Mouse (Mus musculus): ENCODE measurements around the gene Pianp. TPM values are rescaled to one million over a fixed set of nuclear protein-coding genes. Genes with fewer than 3 reads are reported as not detected.

Pianp gene
- not detected for polyA plus RNA-seq (2017; shearing (Covaris generic))

DNA sequence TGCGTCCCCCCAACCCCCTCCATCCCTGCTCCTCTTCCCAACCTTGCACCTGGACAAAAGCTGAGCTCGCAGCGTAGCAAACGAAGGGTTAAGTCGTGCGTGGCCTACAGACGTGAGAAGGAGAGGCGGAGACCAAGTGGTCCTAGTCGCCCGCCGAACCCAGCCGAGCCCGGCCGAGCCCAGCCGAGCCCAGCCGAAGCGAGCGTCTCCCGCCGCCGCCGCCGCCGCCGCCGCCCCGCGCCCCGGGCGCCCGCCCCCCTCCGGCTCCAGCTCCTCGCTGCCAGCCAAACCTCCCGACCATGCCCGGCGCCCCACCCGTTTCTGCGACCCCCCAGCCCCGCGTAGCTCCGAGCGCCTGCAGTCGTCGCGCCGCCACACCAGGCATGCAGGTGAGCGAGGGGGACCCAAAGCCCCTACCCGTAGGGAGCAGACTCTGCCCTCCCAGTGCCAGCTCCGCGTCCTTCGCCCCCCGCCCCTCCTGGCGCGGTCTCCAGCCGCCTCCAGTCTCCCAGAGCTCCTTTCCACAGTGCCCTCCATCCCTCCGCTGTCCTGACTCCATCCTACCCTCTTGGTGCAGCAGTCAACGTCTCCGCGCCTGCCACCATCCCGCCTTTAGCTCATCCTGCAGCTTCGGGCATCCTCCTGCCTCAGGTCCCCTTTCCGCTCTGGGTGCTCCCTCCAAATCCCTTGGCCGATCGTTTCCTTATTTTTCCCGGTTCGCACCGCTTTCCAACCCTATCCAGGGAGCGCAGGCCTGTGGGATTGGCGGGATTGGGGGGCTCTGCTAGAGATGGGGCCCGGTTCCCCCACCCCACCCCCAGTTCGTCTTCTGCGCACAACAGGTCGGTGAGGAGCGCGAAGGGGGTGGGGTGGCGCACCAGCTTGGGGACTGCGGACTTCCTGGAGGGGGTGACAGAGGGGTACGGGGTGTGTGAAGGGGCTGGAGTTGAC lies at the start of gene Pianp:
Gene Pianp, plus strand, starts transcription at position 144 of the 951 bp plus-strand sequence.
- peak; percentile 71 for ATAC-seq

DNA sequence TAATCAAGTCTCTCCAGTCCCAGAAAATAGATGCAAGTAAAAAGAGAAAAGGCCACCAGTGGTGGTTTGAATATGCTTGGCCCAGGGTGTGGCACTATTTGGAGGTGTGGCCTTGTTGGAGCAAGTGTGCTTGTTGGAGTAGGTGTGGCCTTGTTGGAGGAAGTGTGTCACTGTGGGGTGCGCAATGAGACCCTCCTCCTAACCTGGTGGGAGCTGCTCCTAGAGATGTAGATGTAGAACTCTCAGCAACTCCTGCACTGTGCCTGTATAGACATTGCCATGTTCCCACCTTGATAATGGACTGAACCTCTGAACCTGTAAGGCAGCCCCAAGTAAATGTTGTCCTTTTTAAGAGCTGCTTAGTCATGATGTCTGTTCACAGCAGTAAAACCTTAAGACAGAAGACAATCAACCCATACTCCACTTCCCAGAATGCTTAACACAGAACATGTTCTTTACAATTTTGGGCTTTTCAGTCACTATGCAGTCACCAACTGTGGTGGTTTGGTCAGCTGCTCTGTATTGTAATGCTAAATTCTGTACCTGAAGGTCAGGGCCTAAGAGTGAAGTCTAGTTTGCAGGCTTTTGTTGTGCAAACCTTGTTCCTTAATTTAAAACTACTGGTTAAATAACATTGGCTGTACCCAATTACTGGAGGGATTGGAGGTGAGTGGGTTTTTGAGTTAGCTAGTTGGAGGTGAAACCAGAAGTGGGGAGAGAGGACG lies 42.3 kb upstream of the Pianp start:
- no peak for ATAC-seq

GRCm38 (mm10) chr6:124955212-124955611 lies 41.3 kb upstream of the Pianp start:
- no peak for ATAC-seq

- ATAC-seq = no peak
These were observed 38.4 kb upstream of the Pianp start for GRCm38 (mm10) chr6:124958127-124958526.

GRCm38 (mm10) chr6:124959960-124960359 lies 36.5 kb upstream of the Pianp start:
- ATAC-seq = no peak

GRCm38 (mm10) chr6:124961021-124961420 lies 35.5 kb upstream of the Pianp start:
- ATAC-seq = no peak

DNA sequence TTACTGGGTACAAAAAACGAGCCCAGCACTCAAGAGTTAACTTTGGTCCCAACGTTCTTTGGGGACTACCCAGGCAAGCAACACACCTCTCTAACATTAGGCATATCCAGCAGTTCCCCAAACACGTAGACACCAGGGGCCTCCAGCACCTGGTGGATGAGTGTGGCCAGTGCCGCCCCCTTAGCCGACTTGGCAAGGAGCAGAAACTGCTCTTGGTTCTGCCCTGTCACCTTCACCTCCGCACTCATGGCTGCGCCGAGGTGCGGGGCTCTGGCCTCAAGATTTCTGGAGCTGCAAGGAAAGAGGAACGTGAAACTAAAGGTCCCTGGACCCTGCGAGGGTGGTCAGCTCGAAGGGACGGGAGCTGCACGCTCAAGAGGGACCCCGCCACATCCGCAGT lies 31.9 kb upstream of the Pianp start:
- ATAC-seq = no peak

GRCm38 (mm10) chr6:124965088-124965719 lies 31.3 kb upstream of the Pianp start, which contains the start of gene Cops7a:
TSS of gene Cops7a (minus strand) at chr6:124965538.
- peak; percentile 88 for ATAC-seq

GRCm38 (mm10) chr6:124965747-124966146 lies 30.7 kb upstream of the Pianp start:
- ATAC-seq = peak; percentile 24

- no peak for ATAC-seq
These were observed 29.9 kb upstream of the Pianp start for GRCm38 (mm10) chr6:124966466-124967118.

DNA sequence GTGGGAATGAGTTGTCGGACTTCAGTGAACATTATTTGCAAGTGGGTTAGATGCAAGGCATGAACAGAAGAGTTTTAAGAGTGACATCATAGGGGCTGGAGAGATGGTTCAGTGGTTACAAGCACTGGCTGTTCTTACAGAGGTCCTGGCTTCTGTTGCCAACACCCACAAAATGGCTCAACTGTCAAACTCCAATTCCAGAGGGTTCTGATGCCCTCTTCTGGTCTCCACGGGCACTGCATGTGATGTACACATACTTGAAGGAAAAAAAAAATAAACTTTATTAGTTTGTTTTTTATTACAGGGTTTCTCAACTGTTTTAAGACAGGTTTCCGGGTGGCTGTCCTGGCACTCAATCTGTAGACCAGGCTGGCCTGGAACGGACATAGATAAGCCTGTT lies 28.7 kb upstream of the Pianp start:
- no peak for ATAC-seq

DNA sequence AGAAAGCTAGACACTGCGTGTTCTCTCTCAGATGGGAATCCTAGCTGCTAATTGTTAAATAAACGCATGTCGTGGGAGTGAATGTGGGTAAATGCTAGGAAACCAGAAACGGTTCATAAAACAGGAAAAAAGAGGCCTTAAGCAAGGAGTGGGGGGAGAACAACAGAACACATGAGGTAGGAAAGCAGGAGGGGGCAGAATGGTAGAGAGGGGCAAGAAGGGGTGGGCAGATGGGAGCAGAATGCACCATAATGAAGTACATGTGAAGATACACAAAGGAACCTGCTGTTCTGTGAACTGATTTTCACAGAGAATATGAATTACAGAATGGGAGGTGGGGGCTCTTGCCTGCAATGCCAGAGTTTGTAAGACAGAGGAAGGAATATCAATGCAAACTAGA lies 4.3 kb upstream of the Pianp start:
- no peak for ATAC-seq

GRCm38 (mm10) chr6:124993365-124993764 lies 3.1 kb upstream of the Pianp start:
- no peak for ATAC-seq

- no peak for ATAC-seq
These were observed 2.6 kb upstream of the Pianp start for GRCm38 (mm10) chr6:124993876-124994275.

DNA sequence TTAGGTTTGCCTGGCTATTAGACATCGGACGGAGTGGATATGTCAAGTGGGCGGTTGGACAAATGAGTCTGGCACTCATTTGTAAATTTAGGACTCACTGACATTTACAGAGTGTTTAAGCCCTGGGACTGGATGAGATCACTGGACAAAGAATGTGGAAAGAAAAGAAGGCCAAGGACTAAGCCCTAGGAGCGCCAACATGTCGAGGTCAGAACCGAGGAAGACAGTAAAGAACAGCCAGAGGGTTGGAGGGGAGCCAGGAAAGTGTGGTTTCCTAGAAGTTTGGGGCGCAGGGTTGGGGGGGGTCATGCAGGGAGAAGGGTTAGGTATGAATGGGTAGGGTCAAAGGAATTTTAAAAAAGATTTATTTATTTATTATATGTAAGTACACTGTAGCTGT lies 1.2 kb upstream of the Pianp start:
- no peak for ATAC-seq

- ATAC-seq = no peak
These were observed 577 bp upstream of the Pianp start for GRCm38 (mm10) chr6:124995831-124996403.

- ATAC-seq = no peak
These were observed 1.6 kb downstream of the Pianp start for GRCm38 (mm10) chr6:124998066-124998465.

GRCm38 (mm10) chr6:124999091-124999490 lies 2.6 kb downstream of the Pianp start:
- no peak for ATAC-seq

- no peak for ATAC-seq
These were observed 3.1 kb downstream of the Pianp start for GRCm38 (mm10) chr6:124999546-124999945.

DNA sequence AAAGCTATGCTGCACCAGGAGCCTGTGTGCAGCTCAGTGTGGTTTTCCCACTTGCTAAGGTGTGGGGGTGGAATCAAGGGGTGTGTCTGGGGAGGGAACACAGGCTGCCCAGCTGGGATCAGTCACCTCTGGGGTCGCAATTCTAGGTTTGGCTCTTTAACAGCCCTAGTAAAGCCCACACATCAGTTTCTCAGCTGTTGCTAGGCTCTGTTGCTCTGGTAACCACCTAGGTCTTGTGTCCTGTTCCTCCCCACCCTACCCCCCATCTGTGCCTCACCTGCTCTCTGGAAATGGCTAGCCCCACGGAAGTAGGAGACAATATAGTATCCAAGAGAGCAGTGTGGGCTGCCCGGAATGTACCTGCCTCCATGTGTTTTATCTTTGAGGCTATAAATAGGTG lies 7.2 kb downstream of the Pianp start:
- ATAC-seq = no peak

DNA sequence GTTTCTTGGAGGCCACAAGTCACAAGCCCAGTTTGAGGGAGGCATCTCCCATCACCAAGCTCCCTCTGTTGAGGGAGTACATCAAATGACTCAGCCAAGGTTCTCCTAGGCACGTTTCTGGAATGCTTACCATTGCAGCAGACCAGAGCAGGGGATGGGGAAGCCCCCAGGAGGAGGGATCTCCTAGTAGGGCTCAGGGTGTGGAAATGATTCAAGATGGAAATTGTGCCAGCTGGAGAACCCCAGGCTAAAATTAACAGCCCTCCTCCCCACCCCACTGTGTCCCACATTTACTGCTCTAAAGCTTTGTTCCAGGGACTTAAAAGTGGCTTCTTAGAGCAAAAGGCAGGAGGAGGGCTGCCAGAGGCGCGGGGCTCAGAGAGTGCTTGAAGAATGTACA lies 8.6 kb downstream of the Pianp start:
- ATAC-seq = no peak

GRCm38 (mm10) chr6:125008060-125008459 lies 11.6 kb downstream of the Pianp start:
- no peak for ATAC-seq
